Mouse (Mus musculus) spleen, adult 2 months (tissue): ENCODE results near the gene Zfp449. TPM values are rescaled to one million over a fixed set of nuclear protein-coding genes. Genes with fewer than 3 reads are reported as not detected.
A peak's percentile ranks its signal among the peaks of the same experiment; 100 is the strongest.

ENCODE experiments used
- DNase-seq, 2 experiments: peaks; one replicate each; pipeline versions ENCODE4 v3.0.0 to v3.0.0-alpha.2; 2012 to 2021; ENCODE audit warnings: low spot score in 2 of 2, low read depth in 1 of 2
- H3K27ac ChIP-seq: fragments of 200-500 bp; 2 replicates; pipeline ENCODE4 v1.5.1; 2012; ENCODE audit warnings: low read length, inconsistent platforms; ENCODE audit not compliant: insufficient read depth
- H3K27me3 ChIP-seq: fragments of 200-500 bp; 2 replicates; pipeline ENCODE4 v1.6.1; 2012; ENCODE audit warnings: mild to moderate bottlenecking, moderate library complexity, low read length, inconsistent platforms; ENCODE audit not compliant: control insufficient read depth, insufficient read depth
- H3K36me3 ChIP-seq: fragments of 200-500 bp; 2 replicates; pipeline ENCODE4 v1.6.1; 2012; ENCODE audit warnings: mild to moderate bottlenecking, low read length, inconsistent platforms; ENCODE audit not compliant: control insufficient read depth, insufficient read depth
- H3K4me1 ChIP-seq: fragments of 200-500 bp; 2 replicates; pipeline ENCODE4 v1.6.1; 2011; ENCODE audit warnings: inconsistent platforms; ENCODE audit not compliant: control insufficient read depth, insufficient read depth, insufficient read length
- H3K4me3 ChIP-seq: fragments of 200-500 bp; 2 replicates; pipeline ENCODE4 v1.5.1; 2011; ENCODE audit warnings: mild to moderate bottlenecking, inconsistent platforms; ENCODE audit not compliant: insufficient read depth, insufficient read length; ENCODE audit errors: extremely low read depth
- CTCF ChIP-seq: fragments of 200-500 bp; IDR thresholded peaks from 2 replicates; pipeline ENCODE4 v1.5.1; 2011; ENCODE audit warnings: mild to moderate bottlenecking, inconsistent platforms; ENCODE audit not compliant: insufficient read depth, insufficient read length, insufficient replicate concordance; ENCODE audit errors: extremely low read depth
- POLR2A ChIP-seq: fragments of 200-500 bp; IDR thresholded peaks from 2 replicates; pipeline ENCODE4 v1.6.1; 2011; ENCODE audit warnings: low read depth, low read length, inconsistent platforms
- WGBS: fragments of 180-500 bp; shearing (Covaris S2); methylation state at CpG from one replicate; pipeline ENCODE4 v1.1.7; 2018; 5-methylcytosine and 5-hydroxymethylcytosine counted together
- polyA plus RNA-seq: library from polyadenylated mRNA; depleted of rRNA; stranded (reverse); fragments of >200 nt; gene quantifications from 2 replicates; pipeline ENCODE4 v1.2.3, GENCODE M21; 2012; rRNA removed

The Zfp449 gene
- 0.11 and 0.12 TPM in 2 replicates for polyA plus RNA-seq

GRCm38 (mm10) chrX:56346176-56346931 is at the start of gene Zfp449:
Gene Zfp449 (plus strand): TSS chrX:56346400.
- TF ChIP-seq CTCF (no peak), POLR2A (no peak)

GRCm38 (mm10) chrX:56307597-56307996 is 38.6 kb upstream of the Zfp449 start:
- DNase-seq: no peak
- Histone ChIP-seq H3K36me3 (no peaks in the 10 kb centered on the region), H3K4me3 (no peak overlapping the region), H3K27ac (no peak overlapping the region), H3K4me1 (no peaks in the 10 kb centered on the region), H3K27me3 (no peaks in the 10 kb centered on the region)
- 31% methylated on average over 5 of the region's 5 CpGs for WGBS
- TF ChIP-seq CTCF: no peak
- no peak for TF ChIP-seq POLR2A

More at GRCm38 (mm10) chrX:56346176-56346931, at the start of gene Zfp449:
- Histone ChIP-seq H3K4me1 (no peaks in the 10 kb centered on the region), H3K27ac (no peak within 1 kb of the TSS), H3K4me3 (peak within 1 kb of the TSS; percentile 52; the same call in 1 of the 2 replicates), H3K36me3 (no peaks in the 10 kb centered on the region), H3K27me3 (no peaks in the 10 kb centered on the region)
- peak; percentile 3 to 41 for DNase-seq
- 19% methylated on average over 37 of the region's 39 CpGs for WGBS

GRCm38 (mm10) chrX:56312813-56313212 is 33.4 kb upstream of the Zfp449 start:
- no peak for TF ChIP-seq CTCF
- no peak for TF ChIP-seq POLR2A
- no peak for DNase-seq
- no peaks in the 10 kb centered on the region for H3K36me3 ChIP-seq

DNA sequence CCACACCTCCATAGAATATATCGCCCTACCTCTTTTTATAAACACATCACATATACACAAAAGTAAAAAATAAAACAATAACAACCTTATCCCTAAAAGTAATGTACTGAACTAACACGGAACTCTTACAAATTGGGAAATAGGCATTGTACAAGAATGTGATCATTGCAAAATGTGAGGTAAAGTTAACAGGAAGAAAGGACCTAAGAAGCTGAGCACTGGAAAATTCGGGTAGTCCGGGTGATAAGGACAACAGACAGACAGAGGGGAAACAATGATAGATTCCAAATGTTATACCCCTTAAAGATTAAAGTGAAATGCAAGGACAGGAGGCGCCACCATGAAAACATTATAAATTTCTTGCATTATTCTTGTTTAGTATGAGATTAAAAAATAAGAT is 24.1 kb upstream of the Zfp449 start:
- WGBS: 79% methylated on average over 5 of the region's 5 CpGs
- H3K27me3 ChIP-seq: no peaks in the 10 kb centered on the region

More at GRCm38 (mm10) chrX:56312813-56313212, 33.4 kb upstream of the Zfp449 start:
- H3K4me1 ChIP-seq: no peaks in the 10 kb centered on the region
- no peak overlapping the region for H3K27ac ChIP-seq
- H3K27me3 ChIP-seq: no peaks in the 10 kb centered on the region
- H3K4me3 ChIP-seq: no peak overlapping the region
- WGBS: 69% methylated on average over 1 of the region's 1 CpGs

GRCm38 (mm10) chrX:56322731-56323130 is 23.5 kb upstream of the Zfp449 start:
- H3K4me1 ChIP-seq: no peaks in the 10 kb centered on the region
- no peak for TF ChIP-seq CTCF
- TF ChIP-seq POLR2A: no peak
- H3K27ac ChIP-seq: no peak overlapping the region
- H3K36me3 ChIP-seq: no peaks in the 10 kb centered on the region
- no peaks in the 10 kb centered on the region for H3K27me3 ChIP-seq
- DNase-seq: no peak
- no peak overlapping the region for H3K4me3 ChIP-seq
- 58% methylated on average over 2 of the region's 2 CpGs for WGBS

More for the DNA sequence above, 24.1 kb upstream of the Zfp449 start:
- Histone ChIP-seq H3K36me3 (no peaks in the 10 kb centered on the region), H3K4me1 (no peaks in the 10 kb centered on the region), H3K4me3 (no peak overlapping the region), H3K27ac (no peak overlapping the region)
- no peak for DNase-seq
- TF ChIP-seq CTCF (no peak), POLR2A (no peak)

GRCm38 (mm10) chrX:56332046-56332445 is 14.2 kb upstream of the Zfp449 start:
- H3K4me3 ChIP-seq: no peak overlapping the region
- no peak overlapping the region for H3K27ac ChIP-seq
- WGBS: 75% methylated on average over 3 of the region's 3 CpGs
- H3K36me3 ChIP-seq: no peaks in the 10 kb centered on the region
- DNase-seq: no peak
- H3K27me3 ChIP-seq: no peaks in the 10 kb centered on the region
- TF ChIP-seq CTCF: no peak
- no peak for TF ChIP-seq POLR2A
- no peaks in the 10 kb centered on the region for H3K4me1 ChIP-seq

- Histone ChIP-seq H3K27ac (no peak overlapping the region), H3K36me3 (no peaks in the 10 kb centered on the region), H3K4me1 (no peaks in the 10 kb centered on the region), H3K27me3 (no peaks in the 10 kb centered on the region), H3K4me3 (no peak overlapping the region)
- no peak for DNase-seq
- no peak for TF ChIP-seq POLR2A
- no peak for TF ChIP-seq CTCF
Observed at GRCm38 (mm10) chrX:56340305-56340704, 5.9 kb upstream of the Zfp449 start.
